Mouse (Mus musculus): Measurements from ENCODE around the gene Rora. TPM values are rescaled to one million over a fixed set of nuclear protein-coding genes. Genes with fewer than 3 reads are reported as not detected.

The Rora gene
- total RNA-seq, 2 experiments from 2014 or later: 30.3 to 33.6 TPM

DNA sequence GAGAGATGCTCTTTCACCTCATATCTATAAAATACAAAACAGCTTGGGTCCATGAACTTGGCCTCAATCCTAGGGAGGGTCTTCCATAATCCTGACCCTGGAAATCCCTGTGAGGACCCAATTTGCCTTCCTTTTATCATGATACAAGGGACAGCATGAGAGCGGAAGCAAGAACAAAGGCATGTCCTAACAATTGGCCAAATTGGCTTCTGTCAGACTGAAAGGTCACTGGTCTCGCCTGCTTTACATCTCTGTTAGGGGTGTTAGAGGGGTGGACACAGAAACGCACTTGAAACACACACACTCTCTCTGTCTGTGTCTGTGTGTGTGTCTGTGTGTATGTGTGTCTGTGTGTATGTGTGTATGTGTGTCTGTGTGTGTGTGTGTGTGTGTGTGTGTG, 332.2 kb downstream of the Rora start:
- intact Hi-C loops (cut with DNase I): no loop called here
- no peak for DNase-seq

DNA sequence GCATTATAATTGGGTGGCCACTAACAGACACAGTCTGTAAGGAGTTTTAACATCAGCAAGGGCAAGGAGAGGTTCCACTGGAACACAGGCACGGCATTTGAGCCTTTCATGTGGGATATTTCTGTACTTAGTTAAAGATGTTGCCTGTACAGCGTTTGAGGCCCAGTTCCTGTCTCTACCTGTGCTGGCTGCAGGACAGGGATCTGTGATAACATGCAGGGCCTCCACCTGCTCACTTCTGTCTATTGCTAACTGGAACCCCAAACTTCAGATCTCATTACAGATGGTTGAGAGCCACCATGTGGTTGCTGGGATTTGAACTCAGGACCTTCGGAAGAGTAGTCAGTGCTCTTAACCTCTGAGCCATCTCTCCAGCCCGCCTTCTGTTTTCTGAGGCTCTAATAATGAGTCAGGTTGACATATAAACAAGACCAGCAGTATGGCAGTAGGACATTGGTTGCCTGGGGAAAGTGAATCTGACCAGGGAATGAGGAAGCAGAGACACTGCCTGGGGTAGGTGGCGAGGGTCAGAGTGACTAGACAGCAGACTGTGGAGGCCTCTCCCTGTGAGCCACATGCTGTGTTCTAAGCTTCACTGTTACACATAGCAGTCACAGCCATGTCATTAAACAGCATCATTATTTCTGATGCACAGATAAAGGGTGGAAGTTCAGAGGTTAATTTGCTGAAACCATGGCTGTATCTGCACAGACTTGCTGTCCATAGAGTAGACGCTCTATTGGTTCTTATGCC, 333.9 kb downstream of the Rora start:
- DNase-seq: no peak
- intact Hi-C loops (cut with DNase I): no loop called here

DNA sequence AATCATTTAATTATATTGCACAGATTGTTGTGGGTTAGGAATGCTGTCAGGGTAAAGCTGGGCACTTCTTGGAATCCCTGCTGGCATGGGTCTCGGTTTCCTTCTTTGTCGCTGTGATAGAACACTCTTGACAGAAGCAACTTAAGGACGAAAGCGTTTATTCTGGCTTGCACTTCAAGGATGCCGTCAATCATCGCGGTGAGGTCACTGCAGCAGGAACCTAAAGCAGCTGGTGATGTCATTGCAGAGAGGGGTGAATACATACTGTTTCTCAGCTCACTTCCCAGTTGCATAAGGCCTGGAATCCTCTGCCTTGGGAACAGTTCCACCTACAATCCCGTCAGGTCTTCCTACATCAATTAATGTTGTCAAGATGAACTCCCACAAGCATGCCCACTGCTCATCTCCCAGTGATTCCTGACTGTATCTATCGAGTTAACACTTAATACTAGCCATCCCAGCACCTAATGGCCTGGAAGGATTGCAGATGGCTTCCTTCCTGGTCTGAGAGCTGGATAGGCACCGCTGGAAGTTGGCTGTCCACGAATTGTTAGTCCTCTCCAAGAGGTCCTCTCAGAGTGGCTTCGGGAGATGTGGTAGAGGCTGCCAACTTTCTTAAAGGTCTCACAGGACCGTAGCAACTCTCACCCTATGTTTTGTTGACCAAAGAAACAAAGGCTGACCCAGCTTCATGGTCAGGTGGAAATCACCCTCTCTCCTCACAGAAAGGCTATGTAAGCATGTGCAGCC, 334.8 kb downstream of the Rora start:
- no peak for DNase-seq

DNA sequence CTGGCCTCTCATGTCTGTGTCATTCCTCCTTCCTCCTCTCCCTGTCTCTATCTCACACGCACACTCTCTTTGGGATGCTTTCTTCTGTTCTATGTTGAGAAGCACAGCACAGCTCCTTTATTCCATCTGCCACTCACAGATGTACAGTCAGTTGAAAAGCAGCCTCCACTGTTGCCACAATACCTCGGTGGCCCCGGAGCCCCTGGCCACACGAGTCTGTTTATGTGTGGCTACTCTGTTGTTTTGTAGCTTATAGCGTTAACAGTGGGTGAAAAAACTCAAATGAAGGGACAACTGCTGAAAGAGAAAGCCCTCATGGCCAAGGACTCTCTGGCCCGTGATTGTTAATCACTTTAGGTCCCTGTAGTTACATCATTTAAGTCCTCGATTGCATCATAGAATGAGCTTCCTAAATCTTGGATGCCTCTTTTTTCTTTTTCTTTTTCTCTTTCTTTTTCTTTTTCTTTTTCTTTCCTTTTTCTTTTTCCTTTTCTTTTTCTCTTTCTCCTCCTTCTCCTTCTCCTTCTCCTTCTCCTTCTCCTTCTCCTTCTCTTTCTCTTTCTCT, 336.4 kb downstream of the Rora start:
- intact Hi-C loops (cut with DNase I): no loop called here
- no peak for DNase-seq

More for the DNA sequence above, 334.8 kb downstream of the Rora start:
- intact Hi-C loops (cut with DNase I): no loop called here

DNA sequence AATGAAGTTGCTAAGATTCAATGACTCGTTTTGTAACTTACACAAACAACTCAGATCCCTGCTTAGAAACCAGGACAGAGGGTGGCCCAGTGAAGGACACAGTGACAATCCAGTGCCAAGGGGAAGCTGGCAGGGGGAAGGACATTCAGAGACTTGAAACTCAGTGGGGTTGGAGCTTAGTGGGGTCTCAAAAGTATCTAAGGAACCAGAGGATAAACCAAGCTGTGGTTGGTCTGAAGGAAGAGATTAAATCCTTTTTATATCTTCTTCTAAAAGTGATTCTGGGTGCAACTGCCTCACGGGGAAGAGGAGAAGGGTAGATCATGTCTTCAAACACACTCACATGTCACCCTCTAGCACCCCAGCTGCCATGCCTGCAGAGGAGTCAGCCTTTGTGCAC, 340.3 kb downstream of the Rora start:
- intact Hi-C loops (cut with DNase I): no loop called here
- no peak for DNase-seq

DNA sequence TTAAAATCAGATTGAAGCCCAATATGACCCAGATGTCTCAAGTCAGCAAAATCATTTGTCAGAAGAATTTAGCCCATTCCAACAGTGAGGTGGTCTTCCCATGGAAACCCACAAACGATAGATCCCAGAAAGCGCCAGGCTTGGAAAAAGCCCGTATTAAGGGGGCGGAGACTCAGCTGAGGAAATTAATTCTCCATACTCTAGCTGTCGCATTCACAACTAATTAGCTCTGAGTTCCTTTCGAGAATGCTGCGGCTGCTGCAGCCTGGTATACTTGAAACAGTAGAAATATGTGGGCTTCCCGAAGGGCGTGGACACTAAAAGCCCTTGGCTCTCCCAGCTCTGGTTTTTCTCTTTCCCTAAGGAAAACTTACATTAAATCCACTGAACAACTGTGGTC, 345.4 kb downstream of the Rora start:
- intact Hi-C loops (cut with DNase I): no loop called here
- DNase-seq: no peak

DNA sequence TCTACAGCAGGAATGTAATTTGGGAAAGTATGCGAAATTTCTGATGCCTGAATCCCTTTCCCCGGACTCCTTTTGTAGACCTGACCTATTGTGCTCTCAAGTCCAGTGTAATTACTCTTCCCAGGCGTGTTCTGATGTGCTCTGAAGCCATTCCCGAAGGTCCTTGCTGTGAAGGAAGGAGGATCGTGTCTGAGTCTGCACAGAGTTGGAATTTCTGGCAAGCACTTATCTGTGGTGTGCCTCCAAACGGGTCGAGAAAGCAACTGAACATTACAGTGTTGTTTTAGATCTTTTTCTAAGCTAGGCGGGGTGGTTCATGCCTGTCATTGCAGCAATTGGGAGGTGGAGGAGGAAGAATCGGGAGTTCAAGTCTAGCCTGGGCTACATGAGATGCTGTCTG, 350.9 kb downstream of the Rora start:
- intact Hi-C loops (cut with DNase I): no loop called here
- DNase-seq: peak in 1 of 2 experiments; percentile 20

DNA sequence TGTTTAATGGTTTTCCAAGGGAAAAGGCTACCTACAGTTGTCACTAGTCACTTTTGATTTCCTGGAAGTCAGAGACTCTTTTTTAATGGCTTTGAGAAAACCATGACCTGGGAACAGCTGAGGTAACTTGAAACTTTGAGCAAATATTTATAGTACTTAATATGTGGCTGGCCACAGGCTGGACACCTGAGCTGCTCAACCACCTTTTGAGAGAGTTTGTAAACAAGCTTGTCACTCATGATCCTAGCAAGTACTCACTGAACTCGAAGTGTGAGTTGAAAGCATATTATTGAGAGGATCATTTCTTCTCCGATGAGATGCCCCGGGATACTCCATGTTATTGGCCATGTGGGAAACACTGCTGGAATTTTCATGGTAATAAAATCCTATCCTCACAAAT, 353.1 kb downstream of the Rora start:
- intact Hi-C loops (cut with DNase I): no loop called here

DNA sequence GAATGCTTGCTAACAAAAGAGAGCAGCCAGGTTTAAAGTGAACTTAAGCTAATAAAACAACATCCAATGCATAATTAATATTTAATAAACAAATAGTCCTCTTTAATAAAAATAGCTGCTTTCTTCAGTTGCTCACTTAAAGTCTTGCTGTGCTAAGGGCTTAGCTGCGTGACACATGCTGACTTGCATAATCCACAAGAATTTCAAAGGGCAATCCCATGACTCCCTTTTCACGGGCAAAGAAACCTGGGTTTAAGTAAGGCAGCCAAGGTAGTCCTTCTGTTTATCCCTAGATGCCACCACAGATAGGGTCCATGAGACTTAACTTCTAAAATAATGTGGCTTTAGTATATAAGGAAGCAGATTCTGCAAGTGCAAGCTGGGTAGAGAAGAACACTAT, 355.1 kb downstream of the Rora start:
- DNase-seq: no peak

More for the DNA sequence above, 353.1 kb downstream of the Rora start:
- no peak for DNase-seq

DNA sequence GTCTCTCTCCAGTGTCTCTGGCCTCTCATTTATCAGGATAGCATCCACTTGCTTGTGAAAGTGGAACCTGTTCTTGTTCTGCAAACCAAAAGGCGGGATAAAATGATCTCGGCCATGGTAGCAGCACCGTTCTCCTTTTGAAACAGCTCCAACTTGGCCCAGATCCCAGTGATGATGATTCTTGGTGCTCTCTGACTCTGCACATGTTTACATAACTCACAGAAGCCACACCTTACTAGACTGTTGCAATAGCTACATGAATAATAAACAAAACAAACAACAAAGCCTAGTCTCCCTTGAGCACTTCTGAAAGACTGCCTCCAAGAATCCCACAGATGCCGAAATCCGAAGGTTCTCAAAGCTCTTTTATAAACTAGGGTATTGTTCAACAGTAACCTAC, 357.3 kb downstream of the Rora start:
- DNase-seq: peak; percentile 23 to 38
- intact Hi-C loops (cut with DNase I): no loop called here

More for the DNA sequence above, 355.1 kb downstream of the Rora start:
- intact Hi-C loops (cut with DNase I): no loop called here

DNA sequence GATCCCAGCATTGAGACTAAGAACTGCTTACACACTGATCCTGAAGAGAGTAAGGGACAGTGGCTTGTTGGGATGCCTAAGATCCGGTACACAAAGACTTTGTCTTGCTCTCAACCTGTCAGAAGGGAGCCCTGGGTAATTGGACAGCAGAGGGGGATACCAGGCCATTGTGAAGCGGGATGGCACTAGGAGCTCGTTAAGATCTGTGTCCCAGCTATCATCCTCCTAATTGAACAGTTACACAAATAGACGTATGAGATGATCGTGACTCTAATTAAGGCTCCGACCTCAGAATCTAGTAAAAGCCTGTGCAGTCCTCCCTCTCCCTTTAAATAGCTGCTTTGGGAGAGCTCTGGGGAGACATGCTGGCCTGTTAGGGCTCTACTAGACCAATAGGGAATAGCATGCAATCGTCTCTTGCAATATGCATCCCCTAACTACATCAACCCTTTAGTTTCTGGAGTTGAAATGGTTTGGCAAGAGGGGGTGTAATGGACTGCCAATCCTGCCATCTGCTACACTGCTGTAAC, 359.7 kb downstream of the Rora start:
- intact Hi-C loops (cut with DNase I): no loop called here

DNA sequence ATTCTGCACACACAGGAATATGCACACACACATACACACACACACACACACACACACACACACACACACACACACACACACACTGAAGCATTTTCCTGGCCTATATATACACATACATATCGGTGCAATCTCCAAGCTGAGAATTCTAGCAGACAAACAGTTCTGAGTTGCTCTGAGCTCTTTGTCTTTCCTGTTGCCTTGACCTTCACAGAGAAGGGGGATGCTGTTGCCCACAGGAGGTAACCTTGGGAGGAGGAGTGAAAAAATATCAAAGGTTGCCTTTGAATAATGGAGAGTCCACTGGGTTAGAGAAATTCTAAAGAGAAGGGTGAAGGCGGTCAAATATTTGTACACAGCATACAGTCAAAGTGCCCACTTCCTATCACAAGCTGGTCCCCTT, 360.6 kb downstream of the Rora start:
- DNase-seq: no peak
- intact Hi-C loops (cut with DNase I): no loop called here

More for the DNA sequence above, 359.7 kb downstream of the Rora start:
- no peak for DNase-seq

DNA sequence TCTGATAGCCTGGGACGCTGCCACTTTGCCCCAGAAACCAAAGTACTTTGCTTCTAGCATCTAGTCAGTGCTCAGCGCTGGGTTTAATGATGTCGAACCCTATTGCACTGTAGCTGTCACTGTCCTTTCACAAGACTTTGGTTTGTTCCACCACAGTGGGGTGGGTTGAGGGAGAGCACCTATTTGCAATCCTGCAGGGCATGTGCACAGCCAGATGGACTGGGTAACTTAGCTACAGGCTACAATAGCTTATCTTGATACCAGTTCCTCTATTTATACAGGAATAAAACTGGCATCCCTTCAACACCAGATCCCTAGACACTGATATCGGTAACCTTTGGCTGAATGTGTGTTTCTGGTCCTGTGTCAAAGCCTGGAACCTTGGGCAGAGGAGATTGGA, 366.8 kb downstream of the Rora start:
- DNase-seq: no peak
- intact Hi-C loops (cut with DNase I): no loop called here

DNA sequence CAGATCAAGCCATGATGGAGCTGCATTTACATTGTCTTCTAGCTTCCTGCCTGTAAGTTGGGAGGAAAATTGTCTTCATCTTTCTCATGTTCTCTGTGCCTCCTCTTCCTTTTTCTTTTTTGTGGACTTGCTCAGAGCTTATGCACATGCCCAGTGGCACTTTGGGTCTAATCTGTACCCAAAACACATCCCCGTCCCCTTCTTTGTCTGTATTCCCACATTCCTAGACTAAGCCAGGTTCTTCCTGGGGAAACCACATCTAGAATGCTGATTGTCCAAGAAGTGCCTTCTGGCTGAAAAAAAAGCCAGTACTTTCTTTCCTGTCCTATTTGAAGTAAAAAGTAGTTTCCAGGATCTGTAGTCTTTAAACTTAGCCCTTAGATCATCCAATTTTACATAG, 367.9 kb downstream of the Rora start:
- intact Hi-C loops (cut with DNase I): no loop called here
- no peak for DNase-seq

DNA sequence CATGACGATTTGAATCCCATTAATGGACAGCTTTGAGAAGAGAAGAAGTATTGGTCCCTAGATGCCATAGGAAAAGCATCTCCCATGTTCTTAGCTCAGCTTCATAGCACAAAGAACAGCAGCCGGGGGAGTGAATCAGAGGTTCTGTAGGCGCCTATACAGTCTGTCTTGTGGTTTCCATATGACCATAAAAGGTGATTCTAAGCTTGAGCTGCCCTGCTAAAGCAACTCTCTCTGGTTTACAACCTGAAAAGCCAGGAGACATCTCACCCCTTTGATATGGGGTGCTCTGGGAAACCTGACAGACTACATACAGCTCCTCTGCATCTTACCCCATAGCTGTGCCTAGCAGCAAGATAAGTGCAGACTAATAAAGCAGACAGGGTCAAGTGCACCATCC, 369.7 kb downstream of the Rora start:
- no peak for DNase-seq
- intact Hi-C loops (cut with DNase I): no loop called here

DNA sequence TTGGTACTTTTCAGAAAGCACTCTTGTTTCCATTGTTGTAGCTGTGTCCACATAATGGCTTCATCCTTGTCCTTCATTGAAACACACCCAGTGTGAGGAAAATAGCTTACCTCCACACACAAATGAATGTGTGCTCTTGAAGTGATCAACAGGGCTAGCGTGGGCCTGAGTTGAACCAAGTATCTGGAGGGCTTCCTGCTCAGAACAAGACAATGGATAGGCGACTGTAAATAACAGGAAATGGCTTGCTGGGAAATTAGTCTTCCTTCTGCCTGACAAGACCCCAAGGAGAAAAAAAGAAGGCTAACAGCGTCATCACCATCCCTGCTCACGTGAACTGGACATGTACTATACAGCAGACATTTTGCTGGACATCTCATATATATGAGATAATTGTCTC, 374.6 kb downstream of the Rora start:
- DNase-seq: no peak
- intact Hi-C loops (cut with DNase I): no loop called here

DNA sequence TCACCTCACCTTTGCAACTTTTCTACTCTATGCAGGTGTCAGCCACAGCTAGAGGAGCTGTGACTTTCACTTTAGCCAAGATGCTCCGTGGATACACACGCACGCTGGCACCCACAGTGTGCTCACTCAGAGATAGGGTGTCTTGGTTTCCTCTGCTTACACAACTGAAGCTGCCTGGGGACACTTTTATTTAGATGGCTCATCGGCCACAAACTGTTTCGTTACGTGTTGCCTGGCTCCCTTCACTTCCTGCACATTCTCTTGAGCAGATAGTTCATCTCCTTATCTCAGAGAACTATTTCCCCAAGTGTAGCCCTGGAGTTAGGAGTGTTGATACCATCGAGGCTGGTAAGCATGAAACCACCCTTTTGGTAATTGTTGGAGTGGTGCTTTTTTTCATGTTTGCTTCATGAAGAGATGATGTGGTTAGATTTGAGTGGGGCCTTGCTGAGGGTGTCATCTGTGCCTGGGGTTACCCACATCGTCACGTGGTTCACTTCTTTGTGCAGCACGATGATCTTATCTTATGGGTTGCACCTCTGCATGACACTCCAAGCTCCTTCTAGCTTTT, 380.8 kb downstream of the Rora start:
- intact Hi-C loops (cut with DNase I): no loop called here
- no peak for DNase-seq

DNA sequence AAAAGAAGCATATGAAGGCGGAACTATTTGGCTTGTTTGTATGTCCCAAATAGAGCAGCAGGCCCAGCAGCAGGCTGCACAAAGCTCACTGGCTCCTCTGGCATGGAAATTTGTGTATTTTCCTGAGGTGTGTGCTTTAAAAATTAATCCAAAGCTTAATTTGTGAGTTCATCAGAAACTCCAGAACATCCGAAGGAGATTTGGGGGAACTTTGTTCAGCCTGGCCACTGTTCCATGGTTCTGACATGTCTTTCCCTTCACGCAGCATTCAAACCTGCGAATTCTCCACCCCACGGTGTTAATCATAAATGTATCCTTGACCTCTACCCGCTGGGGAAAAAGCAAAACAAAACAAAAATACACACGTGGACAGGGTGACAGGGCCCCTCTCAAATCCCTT, 381.9 kb downstream of the Rora start:
- intact Hi-C loops (cut with DNase I): no loop called here
- DNase-seq: no peak

DNA sequence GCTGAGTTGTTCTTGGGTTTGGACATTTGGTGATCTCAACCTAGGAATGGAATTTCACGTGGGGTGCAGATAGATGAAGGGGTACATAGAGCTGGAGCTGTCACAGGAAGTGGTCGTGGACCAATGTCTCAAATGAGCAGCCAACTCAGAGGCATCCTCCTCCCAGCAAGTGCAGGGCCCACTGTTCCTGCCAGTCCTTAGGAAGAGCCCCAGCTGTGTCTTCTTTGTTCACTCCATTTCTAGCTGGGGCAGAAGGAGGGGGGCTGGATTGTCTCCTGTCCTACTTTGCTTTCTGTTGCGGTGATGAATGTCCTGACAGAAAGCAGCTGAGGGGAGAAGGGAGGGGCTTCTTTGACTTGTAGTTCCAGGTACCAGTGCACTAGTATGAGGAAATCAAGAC, 382.7 kb downstream of the Rora start:
- intact Hi-C loops (cut with DNase I): no loop called here
- DNase-seq: no peak

DNA sequence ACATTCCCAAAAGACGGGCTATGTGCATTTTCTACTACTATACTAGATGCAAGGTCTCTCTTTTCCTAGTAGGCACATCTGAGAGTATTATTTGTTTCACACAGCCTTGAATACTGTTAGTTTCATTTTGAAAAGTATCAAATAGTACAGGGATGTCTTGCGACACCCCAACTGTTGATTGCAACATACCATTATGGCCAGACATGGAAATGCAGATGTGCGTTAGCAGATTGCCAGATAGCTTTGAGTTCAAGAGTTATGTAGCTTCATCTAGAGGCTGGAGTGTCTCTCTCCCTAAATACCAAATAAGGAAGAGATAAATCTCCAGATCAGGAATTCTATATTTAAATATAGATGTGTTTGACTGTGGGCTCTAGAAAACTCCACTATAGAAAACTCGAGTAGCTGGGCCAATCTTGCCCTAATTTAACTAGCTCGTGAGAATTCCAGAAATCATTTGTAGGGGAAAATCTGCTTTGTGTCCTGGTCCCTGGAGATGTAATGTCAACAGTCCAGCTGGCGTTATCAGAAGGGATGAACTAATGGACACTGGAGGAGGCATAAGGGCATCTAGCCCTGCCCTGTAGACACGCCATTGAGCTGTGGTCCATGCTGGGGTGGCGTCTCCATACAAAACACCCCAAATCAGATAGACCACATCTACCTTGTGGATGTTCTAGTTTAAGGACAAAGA, 390.5 kb downstream of the Rora start:
- peak; percentile 18 to 25 for DNase-seq
- intact Hi-C loops (cut with DNase I): no loop called here
